Mouse (Mus musculus) T-cell, adult 2 months (primary cell): ENCODE data around the gene Map2k1.
"Not testable (repeated sequence)": the region's sequence is repeated elsewhere in the genome, so short reads cannot be mapped to it uniquely, and the experiment has no call there.

Source experiments
- DNase-seq: peaks from one replicate; pipeline ENCODE4 v3.0.0; 2022; ENCODE audit warnings: low spot score

Gene Map2k1

DNA sequence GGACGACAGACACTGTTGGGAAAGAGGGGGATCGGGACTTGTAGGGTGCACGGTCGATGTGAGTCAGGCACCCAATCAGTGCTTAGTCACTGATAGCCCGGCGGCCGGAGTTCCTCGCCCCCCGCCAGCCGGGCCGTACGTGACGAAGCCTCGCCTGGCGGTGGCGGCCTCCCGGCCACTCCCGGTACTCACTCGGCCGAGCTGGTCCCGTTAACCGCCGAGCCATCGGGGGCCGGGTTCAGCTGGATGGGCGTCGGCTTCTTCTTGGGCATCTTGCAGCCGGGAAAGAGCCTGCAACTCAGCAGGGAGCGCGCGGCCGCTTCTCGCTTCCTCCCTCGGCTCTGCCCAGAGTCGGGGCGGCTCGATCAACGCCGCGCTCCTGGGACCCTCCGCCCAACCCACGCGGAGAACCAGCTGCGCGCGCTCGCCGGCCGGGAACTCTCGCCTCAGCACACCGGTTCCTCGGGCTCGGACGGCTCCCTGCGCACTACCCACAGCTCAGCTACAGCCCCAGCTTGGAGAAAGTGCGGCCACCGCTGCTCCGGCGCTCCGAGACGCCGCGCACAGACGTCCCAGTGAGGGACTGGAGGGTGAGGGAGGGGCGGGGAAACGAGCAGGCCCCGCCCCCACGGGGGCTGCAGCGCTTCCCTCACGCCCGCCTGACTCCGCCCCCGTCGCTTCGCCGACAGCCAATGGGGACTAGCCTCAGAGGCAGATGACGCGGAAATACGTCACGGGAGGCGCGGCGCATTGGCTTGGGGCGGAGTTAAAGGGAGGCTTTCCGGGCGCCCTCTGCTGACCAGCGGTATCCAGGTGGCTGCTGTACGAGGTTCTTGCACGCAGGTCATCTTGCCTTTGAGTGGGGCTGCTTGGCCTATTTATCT, at the start of gene Map2k1:
Map2k1 (minus strand) TSS at position 611 of the 884 bp plus-strand sequence.
- peak; percentile 99 for DNase-seq

DNA sequence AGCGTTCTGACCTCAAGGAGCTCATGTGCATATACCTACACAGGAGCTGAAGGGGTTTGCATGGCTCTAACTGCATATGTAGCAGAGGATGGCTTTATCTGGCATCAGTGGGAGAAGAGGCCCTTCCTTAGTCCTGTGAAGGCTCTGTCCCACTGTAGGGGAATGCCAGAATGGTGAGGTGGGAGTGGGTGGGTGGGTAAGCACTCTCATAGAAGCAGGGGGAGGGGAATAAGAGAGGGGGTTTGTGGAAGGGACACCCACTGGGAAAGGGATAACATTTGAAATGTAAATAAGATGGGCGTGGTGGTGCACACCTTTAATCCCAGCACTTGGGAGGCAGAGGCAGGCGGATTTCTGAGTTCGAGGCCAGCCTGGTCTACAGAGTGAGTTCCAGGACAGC, 49.7 kb upstream of the Map2k1 start:
- DNase-seq = not testable (repeated sequence)

DNA sequence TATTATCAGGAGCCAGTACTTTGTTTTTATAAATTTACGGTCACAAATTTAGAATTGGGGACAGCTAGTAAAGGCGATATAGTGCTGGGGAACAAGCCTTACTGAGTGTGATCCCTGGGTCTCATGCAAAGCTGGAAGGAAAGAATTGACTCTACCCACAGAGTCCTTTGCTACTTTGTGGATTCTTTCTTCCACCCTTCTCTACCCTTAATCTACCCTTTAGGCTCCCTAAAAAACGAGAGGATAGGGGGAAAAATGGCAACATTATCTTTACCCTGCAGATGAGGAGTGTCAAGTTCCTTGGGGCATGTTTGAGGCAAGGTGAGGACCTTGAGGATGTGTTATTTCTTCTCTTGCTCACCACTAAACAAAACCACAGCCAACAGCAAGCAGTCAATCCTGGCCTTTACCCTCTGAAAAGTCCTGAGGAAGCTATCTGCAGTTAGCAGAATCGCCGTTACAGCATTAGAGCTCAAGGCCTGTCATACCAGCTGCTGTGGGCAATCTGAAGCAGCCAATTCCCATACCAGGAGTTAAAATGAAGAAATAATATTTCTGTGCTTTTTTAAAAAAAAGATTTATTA, 29.1 kb upstream of the Map2k1 start:
- no peak for DNase-seq

DNA sequence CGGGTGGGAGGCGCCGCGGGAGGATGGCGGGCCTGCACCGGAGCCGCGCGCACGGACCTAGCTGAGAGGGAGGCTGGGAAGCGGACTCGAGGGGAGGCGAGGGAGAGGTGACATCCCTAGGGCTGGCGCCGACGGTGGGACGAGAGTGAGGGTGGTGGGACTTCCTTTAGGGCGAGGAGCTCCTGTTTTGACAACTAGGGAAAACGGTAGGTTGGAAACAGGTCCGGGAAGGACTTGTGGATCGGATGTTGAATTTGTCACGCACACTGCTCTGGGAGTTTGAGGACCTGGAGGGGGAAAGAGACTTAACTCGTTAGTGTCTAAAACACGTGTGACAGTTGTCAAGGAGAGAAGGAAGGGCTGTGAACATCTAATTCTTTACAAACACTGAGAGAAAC, 28.3 kb upstream of the Map2k1 start:
- no peak for DNase-seq

DNA sequence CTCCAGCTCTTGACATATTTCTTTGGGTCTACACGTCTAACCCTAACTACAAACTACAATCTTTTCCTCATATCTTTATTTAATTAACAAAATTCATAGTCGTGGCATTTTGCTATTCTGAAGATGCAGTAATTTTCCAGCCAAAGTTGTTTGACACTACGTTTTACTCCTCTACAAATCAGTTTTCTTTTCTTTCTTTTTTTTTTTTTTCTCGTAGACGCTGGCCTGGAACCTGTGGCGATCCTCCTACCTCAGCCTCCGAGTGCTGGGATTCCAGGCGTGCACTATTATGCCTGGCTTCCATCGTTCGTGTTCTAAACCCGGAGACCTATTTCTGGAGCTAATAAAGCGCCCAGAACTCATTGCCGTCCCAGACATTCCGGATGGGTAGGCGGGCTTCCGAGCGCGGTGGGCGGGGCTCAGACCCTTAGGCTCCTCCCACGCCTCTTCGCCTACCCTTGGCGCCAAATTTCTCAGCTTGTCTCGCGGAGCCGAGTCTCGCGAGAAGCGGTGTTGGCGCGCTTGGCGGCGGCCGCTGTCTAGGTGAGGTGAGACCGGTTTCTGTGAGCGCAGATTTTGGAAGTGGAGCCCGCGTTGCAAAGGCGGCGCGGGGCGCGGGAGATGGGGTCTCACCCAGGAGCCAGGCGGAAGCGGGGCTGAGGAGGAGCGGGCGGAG, 27.8 kb upstream of the Map2k1 start, which contains the start of gene Tipin:
Tipin (plus strand) TSS at position 477 of the 676 bp plus-strand sequence.
- peak; percentile 96 for DNase-seq

DNA sequence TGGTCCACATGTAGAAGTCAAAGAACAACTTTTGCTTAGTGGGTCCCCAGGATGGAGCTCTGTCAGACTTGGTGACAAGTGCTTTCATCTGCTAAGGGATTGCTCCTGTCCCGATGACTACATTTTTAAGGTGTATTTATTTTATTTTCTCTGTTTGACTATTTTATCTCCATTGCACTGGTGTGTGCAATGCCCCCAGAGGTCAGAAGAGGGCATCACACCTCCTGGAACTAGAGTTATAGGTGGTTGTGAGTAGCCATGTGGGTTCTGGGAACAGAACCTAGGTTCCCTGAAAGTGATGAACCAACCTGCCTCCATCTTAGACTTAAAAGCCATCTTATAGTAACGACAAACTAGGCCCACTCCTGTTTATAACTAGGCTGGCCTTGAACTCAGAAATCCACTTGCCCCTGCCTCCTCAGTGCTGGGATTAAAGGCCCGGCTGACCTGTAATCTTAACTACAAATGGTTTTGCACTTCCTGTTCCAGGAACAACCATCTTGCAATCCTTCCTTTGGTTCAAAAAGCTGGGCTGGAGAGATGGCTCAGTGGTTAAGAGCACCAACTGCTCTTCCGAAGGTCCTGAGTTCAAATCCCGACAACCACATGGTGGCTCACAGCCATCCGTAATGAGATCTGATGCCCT, 25.4 kb upstream of the Map2k1 start:
- DNase-seq = no peak

DNA sequence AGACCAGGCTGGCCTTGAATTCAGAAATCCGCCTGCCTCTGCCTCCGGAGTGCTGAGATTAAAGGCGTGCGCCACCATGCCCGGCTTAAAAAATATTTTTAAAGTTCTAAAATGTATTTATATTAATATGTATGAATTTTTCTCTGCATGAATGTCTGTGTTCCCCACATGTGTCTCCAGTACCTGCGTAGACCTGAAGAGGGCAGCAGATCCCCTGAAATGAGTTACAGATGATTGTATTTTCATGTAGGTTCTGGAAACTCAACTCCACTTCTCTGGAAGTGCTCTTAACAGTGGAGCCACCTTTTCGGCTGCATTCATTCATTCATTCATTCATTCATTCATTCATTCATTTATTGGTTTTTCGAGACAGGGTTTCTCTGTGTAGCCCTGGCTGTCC, 24.3 kb upstream of the Map2k1 start:
- DNase-seq = peak; percentile 69

DNA sequence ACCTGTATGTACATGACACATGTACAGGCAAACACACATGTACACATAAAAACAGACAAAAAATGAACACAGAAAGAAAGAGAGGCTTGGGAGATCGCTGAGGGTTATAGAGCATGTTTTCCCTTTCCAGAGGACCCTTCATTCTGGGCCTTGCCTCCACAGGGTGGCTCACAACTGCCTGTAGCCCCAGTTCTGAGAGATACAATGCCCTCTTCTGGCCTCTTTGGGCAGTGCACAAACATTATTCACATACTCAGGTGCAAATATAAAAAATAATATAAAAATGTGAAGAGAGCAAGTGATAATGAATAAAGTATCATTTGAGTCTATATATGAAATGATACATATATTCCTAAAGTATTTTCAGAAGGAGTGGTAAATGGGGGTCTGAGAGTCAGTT, 21.5 kb upstream of the Map2k1 start:
- no peak for DNase-seq

DNA sequence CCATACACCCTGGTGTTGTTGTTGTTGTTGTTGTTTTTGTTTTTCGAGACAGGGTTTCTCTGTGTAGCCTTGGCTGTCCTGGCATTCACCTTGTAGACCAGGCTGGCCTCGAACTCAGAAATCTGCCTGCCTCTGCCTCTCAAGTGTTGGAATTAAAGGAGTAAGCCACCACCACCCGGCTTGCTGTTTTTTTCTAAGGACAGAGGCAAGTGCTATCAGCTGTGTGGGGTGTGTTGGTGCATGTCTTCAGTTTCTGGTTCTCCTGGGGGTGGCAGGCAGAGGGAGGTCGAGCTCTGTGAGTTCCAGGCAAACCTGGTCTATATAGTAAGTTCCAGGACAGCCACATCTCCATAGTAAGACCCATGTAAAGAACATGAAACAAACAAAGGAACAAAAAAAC, 20.9 kb upstream of the Map2k1 start:
- no peak for DNase-seq

DNA sequence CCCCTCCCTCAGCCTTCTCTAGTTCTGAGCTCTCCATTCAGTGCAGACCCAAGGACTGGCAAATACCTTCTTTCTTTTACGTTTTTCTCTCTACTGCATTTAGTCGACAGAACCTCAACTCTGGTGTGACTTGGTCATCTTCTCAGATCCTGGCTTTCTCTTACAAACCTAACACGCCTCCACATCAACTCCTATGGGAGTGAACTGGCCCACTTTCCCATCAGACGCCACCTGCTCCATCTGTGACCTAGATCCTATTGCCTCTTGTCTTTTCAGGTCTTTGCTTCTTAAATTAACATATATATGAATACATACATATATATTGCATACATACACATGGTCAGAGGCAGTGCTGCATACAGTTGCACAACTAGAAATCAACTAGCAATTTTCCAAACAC, 20.3 kb upstream of the Map2k1 start:
- no peak for DNase-seq

DNA sequence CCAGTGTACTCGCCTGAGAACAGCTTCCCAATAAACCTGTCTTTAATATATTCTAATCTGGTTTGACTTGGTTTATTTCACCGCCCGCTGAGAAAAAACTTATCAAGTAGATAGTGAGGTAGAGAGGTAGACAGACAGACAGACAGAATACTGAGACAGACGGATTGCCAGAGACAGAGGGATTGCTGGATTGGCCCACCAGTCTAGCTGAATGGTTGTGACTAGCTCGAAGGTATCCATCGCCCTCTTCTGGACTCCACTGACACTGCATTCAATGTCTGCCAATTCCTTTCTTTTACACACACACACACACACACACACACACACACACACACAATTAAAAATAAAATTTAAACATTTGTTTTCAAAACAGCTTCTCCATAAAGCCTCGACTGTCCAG, 19.2 kb upstream of the Map2k1 start:
- peak; percentile 28 for DNase-seq

DNA sequence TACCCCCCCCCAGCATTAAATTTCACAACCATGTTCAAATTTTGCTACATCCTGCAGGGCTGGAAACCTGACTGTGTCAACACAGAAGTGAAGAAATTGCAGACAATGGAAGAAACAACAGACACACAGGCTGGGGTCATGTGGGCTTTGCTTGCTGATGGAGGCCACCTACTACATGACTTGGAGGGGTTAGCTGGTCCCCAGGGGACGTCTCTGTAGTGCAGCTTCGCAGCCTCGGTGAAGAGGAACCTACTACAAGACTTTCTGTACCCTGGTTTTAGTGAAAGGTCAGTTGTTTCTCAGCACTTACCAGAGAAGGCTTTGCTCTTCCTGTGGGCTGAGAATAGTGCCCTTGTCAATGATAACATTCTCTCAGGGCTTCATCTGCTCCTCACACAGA, 17.8 kb upstream of the Map2k1 start:
- no peak for DNase-seq

DNA sequence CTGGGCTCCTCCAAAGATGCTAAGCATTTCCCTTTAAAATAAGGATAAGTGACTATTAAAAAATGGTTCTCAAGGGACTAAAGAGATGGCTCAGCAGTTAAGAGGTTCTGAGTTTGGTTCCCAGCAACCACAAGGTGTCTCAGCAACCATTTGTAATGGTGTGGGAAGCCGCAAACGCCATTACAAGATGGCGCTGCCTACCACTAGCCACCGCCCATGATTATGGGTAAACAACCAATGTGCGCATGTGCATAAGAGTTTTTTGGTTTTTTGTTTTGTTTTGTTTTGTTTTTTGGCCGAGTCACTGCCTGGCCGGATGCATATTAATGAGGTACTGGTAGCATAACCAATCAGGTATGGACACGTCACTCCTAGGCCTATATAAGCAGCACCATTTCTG, 15.4 kb upstream of the Map2k1 start:
- not testable (repeated sequence) for DNase-seq

DNA sequence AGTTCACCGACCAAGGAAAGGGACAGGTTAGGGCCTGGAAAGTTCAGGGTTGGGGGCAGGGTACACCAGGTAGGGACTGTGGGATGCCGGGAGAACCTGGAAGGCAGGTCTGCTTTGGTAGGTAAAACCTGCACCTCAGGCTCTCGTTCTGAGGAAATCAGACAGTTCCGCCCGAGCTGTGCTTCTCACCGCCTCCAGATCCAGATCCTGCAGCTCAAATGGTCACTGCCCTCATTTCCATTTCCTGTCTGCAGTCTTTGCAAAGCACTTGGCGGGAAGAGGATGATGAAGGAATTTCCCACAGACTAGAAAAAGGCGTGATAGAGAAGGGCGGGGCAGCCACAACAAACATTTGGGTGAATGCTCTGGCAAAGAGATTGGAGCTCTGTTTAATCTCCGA, 14.8 kb upstream of the Map2k1 start:
- no peak for DNase-seq

DNA sequence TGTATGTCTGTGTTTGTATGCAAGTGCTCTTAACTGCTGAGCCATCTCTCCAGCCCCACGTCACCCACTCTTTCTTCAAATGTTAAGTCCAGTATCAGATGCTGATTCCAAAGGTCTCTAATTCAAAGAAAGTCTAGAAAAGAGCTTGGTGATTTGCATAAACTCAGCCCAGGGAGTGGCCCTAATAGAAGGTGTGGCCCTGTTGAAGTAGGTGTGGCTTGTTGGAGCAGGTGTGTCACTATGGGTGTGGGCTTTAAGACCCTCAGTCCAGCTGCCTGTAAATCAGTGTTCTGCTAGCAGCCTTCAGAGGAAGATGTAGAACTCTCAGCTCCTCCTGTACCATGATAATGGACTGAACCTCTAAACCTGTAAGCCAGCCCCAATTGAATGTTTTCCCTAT, 13.8 kb upstream of the Map2k1 start:
- no peak for DNase-seq

DNA sequence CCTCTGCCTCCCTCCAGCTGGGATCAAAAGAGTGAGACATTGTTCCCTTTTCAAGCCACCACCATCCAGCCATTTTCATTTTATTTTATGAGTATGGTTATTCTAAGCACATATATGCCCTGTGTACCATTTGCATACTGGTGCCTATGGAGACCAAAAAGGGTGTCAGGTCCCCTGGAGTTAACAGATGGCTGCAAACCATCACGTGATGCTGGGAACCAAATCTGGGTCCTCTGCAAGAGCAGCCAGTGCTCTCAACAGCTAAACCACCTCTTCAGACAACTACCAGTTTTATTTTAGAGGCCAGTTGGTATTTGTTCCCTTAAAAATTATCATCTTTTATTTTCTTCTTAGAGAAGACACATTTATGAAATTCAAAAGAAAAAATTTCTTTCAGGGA, 11.4 kb upstream of the Map2k1 start:
- no peak for DNase-seq

DNA sequence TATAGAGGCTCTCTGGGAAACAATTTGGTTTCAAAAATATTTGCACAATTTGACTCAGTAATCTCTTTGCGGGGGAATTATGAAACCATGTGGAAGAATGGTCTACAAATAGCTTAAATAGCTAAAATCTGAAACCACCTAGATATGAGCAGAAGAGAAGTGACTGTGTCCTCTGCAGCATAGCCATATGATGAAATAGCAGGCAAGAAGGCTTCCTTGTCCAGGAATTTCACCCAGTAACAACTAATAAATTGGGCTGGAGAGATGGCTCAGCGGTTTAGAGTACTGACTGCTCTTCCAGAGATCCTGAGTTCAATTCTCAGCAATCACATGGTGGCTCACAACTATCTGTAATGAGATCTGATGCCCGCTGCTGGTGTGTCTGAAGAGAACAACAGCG, 7.6 kb upstream of the Map2k1 start:
- no peak for DNase-seq

DNA sequence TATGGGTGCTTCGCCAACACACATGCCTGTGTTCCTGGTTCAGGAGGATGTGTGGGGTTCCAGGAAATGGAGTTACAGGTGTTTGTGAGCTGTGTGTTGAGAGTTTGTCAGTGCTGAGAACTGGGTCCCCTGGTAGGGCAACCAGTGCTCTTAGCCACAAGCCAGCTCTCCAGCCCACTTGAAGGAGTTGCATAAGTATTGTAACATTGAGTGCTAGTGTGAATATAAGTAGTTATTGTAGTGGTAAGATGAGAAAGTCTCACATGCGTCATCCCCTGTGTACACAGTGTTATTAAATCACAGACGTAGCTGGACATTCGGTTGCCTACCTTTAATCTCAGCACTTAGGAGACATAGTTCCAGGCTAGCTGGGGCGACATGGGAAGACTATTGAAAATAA, 6.5 kb upstream of the Map2k1 start:
- no peak for DNase-seq

DNA sequence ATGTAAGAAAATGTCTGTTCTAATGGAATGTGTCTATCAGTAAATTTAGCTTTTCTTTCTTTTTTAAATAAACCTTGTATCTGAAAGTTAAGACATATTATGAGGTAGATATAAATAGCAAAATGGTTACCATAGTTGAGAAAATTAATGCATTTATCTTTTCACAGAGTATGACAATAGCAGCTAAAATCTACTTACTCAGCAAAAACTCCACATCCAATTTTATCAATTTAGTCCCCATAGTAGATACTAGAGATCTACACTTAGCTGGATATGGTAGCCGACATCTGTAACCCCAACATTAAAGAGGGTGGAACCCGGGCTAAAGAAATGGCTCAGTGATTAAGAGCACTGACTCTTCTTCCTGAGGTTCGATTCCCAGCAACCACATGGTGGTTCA, 2.8 kb upstream of the Map2k1 start:
- no peak for DNase-seq

DNA sequence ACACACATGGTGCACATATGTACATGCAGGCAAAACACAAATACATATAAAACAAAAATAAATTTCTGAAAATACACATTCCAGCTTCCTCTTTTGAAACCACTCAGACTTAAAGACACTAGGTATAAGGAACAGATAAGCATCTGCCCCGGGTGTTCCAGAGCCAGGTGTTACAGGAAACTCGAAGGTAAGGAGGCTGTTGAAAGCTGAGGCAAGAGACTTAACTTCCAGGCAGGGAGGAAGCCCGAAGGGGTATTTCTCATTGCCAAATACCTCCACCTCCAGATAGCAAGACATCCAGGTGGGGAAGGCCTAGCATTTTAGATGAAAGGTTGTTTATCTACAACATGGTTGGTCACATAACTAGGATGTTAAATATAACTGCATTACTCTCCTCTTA, 2.0 kb upstream of the Map2k1 start:
- no peak for DNase-seq

DNA sequence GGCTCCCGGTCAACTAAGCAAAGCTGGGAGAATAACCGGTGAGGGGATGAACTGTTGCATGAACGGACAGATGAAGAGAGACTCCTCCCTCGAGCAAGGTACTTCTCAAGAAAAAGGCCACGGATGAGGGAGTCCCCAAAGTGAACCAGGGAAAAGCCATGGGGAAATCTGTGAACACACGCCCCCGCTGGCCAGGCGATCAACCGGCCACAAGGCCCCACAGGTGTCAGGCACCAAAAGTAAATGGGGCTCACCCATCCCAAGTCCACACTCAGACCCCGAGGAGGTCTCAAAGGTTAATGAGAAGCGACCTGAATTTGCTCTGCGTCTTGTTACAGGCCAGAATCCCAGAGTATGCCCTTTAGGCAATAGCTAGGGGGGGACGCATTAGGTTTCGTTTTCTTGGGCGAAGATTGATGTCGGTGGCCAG, 825 bp downstream of the Map2k1 start:
- DNase-seq = no peak

DNA sequence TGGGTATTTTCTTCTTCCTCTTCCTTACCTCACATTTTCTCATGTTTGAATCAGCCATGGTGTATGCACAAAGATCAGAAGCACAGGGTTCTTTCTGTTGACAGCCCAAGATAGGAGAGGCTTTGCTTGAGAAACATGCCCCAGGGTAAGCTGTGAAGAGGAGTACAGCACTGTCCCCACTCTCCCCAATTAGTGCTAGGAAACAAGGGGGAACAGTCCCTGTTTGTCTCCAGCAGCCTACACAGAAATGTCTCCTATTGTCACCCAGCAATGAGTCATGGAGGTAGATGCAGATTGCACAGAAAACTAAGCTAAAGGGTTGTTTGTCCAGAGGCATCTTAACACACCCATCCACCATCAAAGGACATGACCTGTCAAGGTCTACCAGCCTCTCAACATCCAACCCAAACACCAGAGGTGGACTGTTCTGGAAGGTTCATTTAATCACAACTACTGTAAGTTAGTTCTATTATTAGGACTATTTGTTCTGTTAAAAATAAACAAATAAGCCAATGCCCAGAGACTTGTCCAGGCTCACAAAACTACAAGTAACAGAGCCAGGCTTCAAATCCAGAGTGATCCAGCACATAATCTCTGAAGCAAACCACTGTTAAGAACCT, 3.2 kb downstream of the Map2k1 start:
- DNase-seq = no peak
